In genomic region chr10:127199474-127199873, GRCm38 (mm10) we compare ENCODE assay signal across 23 mouse cellular contexts. TPM values are rescaled to one million over a fixed set of nuclear protein-coding genes. Genes with fewer than 3 reads are reported as not detected.
DNase-seq lines count a peak whose midpoint lies in the region; ATAC-seq and TF ChIP-seq lines count a peak whose summit lies in the region.
"Had no signal": no experiment of that assay in that cellular context is flagged by ENCODE, and none has a peak within 500 bp of the region (broad histone marks: within the 10 kb centered on the region; RNA-seq: fewer than 3 reads in every experiment).

No protein-coding gene starts in this region.

- no peak for ATAC-seq in hindbrain, postnatal 0 days
- no peak for ATAC-seq in hindbrain, embryonic 16.5 days
- no peak for ATAC-seq in liver, embryonic 12.5 days
- ATAC-seq in liver, postnatal 0 days = no peak
- ATAC-seq in stomach, embryonic 16.5 days (ENCODE audit: insufficient read depth, low FRiP score) = no peak
- no peak for ATAC-seq in stomach, postnatal 0 days (ENCODE audit: low FRiP score, low TSS enrichment)
- ATAC-seq: activated CD4-positive, CD25-positive, alpha-beta regulatory T cell, adult 4 months; forebrain, embryonic 14.5 days; Patski had no signal

- H3K27me3 ChIP-seq in hindbrain, postnatal 0 days (ENCODE audit: insufficient read depth, low read length) = no peaks in the 10 kb centered on the region
- H3K27me3 ChIP-seq in hindbrain, embryonic 16.5 days (replicated peaks; ENCODE audit: control insufficient read depth, insufficient read depth, low read length) = no peaks in the 10 kb centered on the region
- no peaks in the 10 kb centered on the region for H3K27me3 ChIP-seq in liver, embryonic 12.5 days (replicated peaks)
- no peaks in the 10 kb centered on the region for H3K27me3 ChIP-seq in liver, postnatal 0 days (ENCODE audit: insufficient read depth, low read length)
- no peaks in the 10 kb centered on the region for H3K27me3 ChIP-seq in stomach, embryonic 16.5 days (ENCODE audit: control insufficient read depth, insufficient read depth, low read length)
- no peaks in the 10 kb centered on the region for H3K27me3 ChIP-seq in stomach, postnatal 0 days (ENCODE audit: control insufficient read depth, insufficient read depth, low read length)
- H3K27me3 ChIP-seq: embryonic facial prominence, embryonic 15.5 days; heart, embryonic 13.5 days; Patski had no signal

- peaks cover 6% of the 10 kb centered on the region for H3K4me1 ChIP-seq in hindbrain, postnatal 0 days (ENCODE audit: insufficient read depth, low read length)
- peaks cover 13% of the 10 kb centered on the region for H3K4me1 ChIP-seq in hindbrain, embryonic 16.5 days (ENCODE audit: control insufficient read depth, insufficient read depth, low read depth, low read length)
- H3K4me1 ChIP-seq in liver, embryonic 12.5 days = peaks cover 74% of the 10 kb centered on the region
- H3K4me1 ChIP-seq in liver, postnatal 0 days (ENCODE audit: insufficient read depth) = peaks cover 27% of the 10 kb centered on the region
- peaks cover 11% of the 10 kb centered on the region; the same call in 1 of the 2 replicates for H3K4me1 ChIP-seq in stomach, embryonic 16.5 days (ENCODE audit: control insufficient read depth, insufficient read depth, low read length)
- H3K4me1 ChIP-seq in stomach, postnatal 0 days (replicated peaks; ENCODE audit: control insufficient read depth, insufficient read depth) = no peaks in the 10 kb centered on the region

- intact Hi-C loops in heart, postnatal 14 days (cut with DNase I) = no loop called here

- peaks cover 13% of the 10 kb centered on the region; the same call in 1 of the 2 replicates for H3K36me3 ChIP-seq in hindbrain, postnatal 0 days (ENCODE audit: insufficient read depth, low read length)
- H3K36me3 ChIP-seq in hindbrain, embryonic 16.5 days (ENCODE audit: control insufficient read depth, insufficient read depth, low read length) = peaks cover 28% of the 10 kb centered on the region
- peaks cover 74% of the 10 kb centered on the region for H3K36me3 ChIP-seq in liver, embryonic 12.5 days
- H3K36me3 ChIP-seq in liver, postnatal 0 days (replicated peaks; ENCODE audit: insufficient read depth, low read length) = peaks cover 51% of the 10 kb centered on the region
- H3K36me3 ChIP-seq in stomach, embryonic 16.5 days (ENCODE audit: control insufficient read depth, insufficient read depth, low read length) = peaks cover 11% of the 10 kb centered on the region
- peaks cover 6% of the 10 kb centered on the region for H3K36me3 ChIP-seq in stomach, postnatal 0 days (ENCODE audit: control insufficient read depth, insufficient read depth, low read length)

- no peak for TF ChIP-seq CTCF in hindbrain, postnatal 0 days (IDR thresholded peaks at IDR 0.05; ENCODE audit: low read depth)
- TF ChIP-seq CTCF in liver, postnatal 0 days (IDR thresholded peaks at IDR 0.05; ENCODE audit: low read depth) = no peak
- TF ChIP-seq CTCF in stomach, postnatal 0 days (IDR thresholded peaks at IDR 0.05; ENCODE audit: low read depth) = no peak

- 81% methylated on average over 11 of the region's 11 CpGs for WGBS in hindbrain, postnatal 0 days
- WGBS in hindbrain, embryonic 16.5 days = 89% methylated on average over 11 of the region's 11 CpGs
- 88% methylated on average over 11 of the region's 11 CpGs for WGBS in liver, embryonic 12.5 days (ENCODE audit: insufficient replicate concordance)
- 90% methylated on average over 11 of the region's 11 CpGs for WGBS in liver, postnatal 0 days (ENCODE audit: insufficient replicate concordance)
- WGBS in stomach, embryonic 16.5 days = 83% methylated on average over 11 of the region's 11 CpGs
- WGBS in stomach, postnatal 0 days = 89% methylated on average over 11 of the region's 11 CpGs

- peak overlapping the region; percentile 43; the same call in 1 of the 2 replicates for H3K27ac ChIP-seq in hindbrain, postnatal 0 days
- H3K27ac ChIP-seq in hindbrain, embryonic 16.5 days (ENCODE audit: low read depth, low read length) = no peak overlapping the region
- peak overlapping the region; percentile 62; the same call in 1 of the 2 replicates for H3K27ac ChIP-seq in liver, embryonic 12.5 days
- no peak overlapping the region for H3K27ac ChIP-seq in liver, postnatal 0 days (ENCODE audit: low read depth)
- H3K27ac ChIP-seq in stomach, embryonic 16.5 days (ENCODE audit: low read length) = no peak overlapping the region
- H3K27ac ChIP-seq in stomach, postnatal 0 days (replicated peaks) = no peak overlapping the region
- H3K27ac ChIP-seq: embryonic facial prominence, embryonic 15.5 days; forebrain, embryonic 10.5 days; heart, embryonic 13.5 days; hindbrain, embryonic 14.5 days had no signal

- H3K9me3 ChIP-seq in hindbrain, postnatal 0 days (ENCODE audit: low read length) = no peaks in the 10 kb centered on the region
- no peaks in the 10 kb centered on the region for H3K9me3 ChIP-seq in hindbrain, embryonic 16.5 days (ENCODE audit: control insufficient read depth, low read length)
- H3K9me3 ChIP-seq in liver, embryonic 12.5 days (replicated peaks) = no peaks in the 10 kb centered on the region
- no peaks in the 10 kb centered on the region for H3K9me3 ChIP-seq in liver, postnatal 0 days (ENCODE audit: low read length)
- H3K9me3 ChIP-seq in stomach, embryonic 16.5 days (replicated peaks; ENCODE audit: control insufficient read depth, low read length) = no peaks in the 10 kb centered on the region
- H3K9me3 ChIP-seq in stomach, postnatal 0 days (ENCODE audit: control insufficient read depth, low read length) = no peaks in the 10 kb centered on the region
- H3K9me3 ChIP-seq: embryonic facial prominence, embryonic 15.5 days; forebrain, embryonic 10.5 days; heart, embryonic 13.5 days had no signal

- DNase-seq in heart, adult 11 months = peak; percentile 93
- no peak for DNase-seq in heart, postnatal 14 days
- DNase-seq in hindbrain, postnatal 0 days (ENCODE audit: low spot score) = no peak
- no peak for DNase-seq in liver, postnatal 0 days
- DNase-seq in stomach, postnatal 0 days (ENCODE audit: low spot score) = no peak
- DNase-seq: adrenal gland, postnatal 14 days; cerebellum, adult 11-12 months; cerebellum, adult 9-10 months; cerebellum, postnatal 25 days; gastrocnemius, adult 2 months; gastrocnemius, postnatal 25 days; heart, postnatal 4 days had no signal

- no peak overlapping the region for H3K9ac ChIP-seq in hindbrain, postnatal 0 days (replicated peaks; ENCODE audit: low read length)
- no peak overlapping the region for H3K9ac ChIP-seq in hindbrain, embryonic 16.5 days (ENCODE audit: low read depth, low read length)
- peak overlapping the region; percentile 42; the same call in 1 of the 2 replicates for H3K9ac ChIP-seq in liver, embryonic 12.5 days
- H3K9ac ChIP-seq in liver, postnatal 0 days (replicated peaks) = no peak overlapping the region
- H3K9ac ChIP-seq in stomach, embryonic 16.5 days (ENCODE audit: low read length) = 0 out of 2 replicates have a peak overlapping the region, but pooled peaks have one; percentile 5
- H3K9ac ChIP-seq in stomach, postnatal 0 days (ENCODE audit: low read length) = no peak overlapping the region
- H3K9ac ChIP-seq: embryonic facial prominence, embryonic 15.5 days; heart, embryonic 13.5 days; hindbrain, embryonic 14.5 days had no signal

- no peak for TF ChIP-seq EP300 in liver, postnatal 0 days (IDR thresholded peaks at IDR 0.05; ENCODE audit: low read depth)
- TF ChIP-seq EP300 in stomach, postnatal 0 days (optimal IDR thresholded peaks at IDR 0.05) = no peak

- H3K4me3 ChIP-seq in hindbrain, postnatal 0 days (ENCODE audit: low read length) = no peak overlapping the region
- no peak overlapping the region for H3K4me3 ChIP-seq in hindbrain, embryonic 16.5 days (ENCODE audit: low read length)
- no peak overlapping the region for H3K4me3 ChIP-seq in liver, embryonic 12.5 days
- H3K4me3 ChIP-seq in liver, postnatal 0 days (ENCODE audit: low read depth, low read length) = no peak overlapping the region
- H3K4me3 ChIP-seq in stomach, embryonic 16.5 days (replicated peaks; ENCODE audit: low read length) = no peak overlapping the region
- H3K4me3 ChIP-seq in stomach, postnatal 0 days (ENCODE audit: low read depth, low read length) = no peak overlapping the region
- H3K4me3 ChIP-seq: embryonic facial prominence, embryonic 15.5 days; erythroblast, embryonic 14.5 days; forebrain, embryonic 10.5 days; gastrocnemius, adult 2 months; heart, embryonic 13.5 days had no signal

- no peak overlapping the region for H3K4me2 ChIP-seq in hindbrain, postnatal 0 days (ENCODE audit: low read depth, low read length)
- H3K4me2 ChIP-seq in hindbrain, embryonic 16.5 days (ENCODE audit: low read length) = no peak overlapping the region
- no peak overlapping the region for H3K4me2 ChIP-seq in liver, embryonic 12.5 days
- no peak overlapping the region for H3K4me2 ChIP-seq in liver, postnatal 0 days (ENCODE audit: low read depth, low read length)
- H3K4me2 ChIP-seq in stomach, embryonic 16.5 days (ENCODE audit: low read depth, low read length) = no peak overlapping the region
- H3K4me2 ChIP-seq in stomach, postnatal 0 days (replicated peaks; ENCODE audit: low read depth) = no peak overlapping the region
- H3K4me2 ChIP-seq: embryonic facial prominence, embryonic 15.5 days; heart, embryonic 13.5 days; hindbrain, embryonic 14.5 days had no signal

RNA-seq across cellular contexts. Expression of gene Dtx3, which starts 3.9 kb away (rescaled TPM):
- total RNA-seq in heart, postnatal 14 days (2021) = 10 to 100 TPM; 36.1 to 43.4 TPM
- total RNA-seq in hindbrain, postnatal 0 days (2014; rRNA removed) = 233 and 240 TPM in 2 replicates
- 170 and 185 TPM in 2 replicates for polyA plus RNA-seq in hindbrain, postnatal 0 days (2015; fragmentation: Nextera tagmentation; extraction: Ambion mirVana)
- polyA plus RNA-seq in hindbrain, embryonic 16.5 days (2015; fragmentation: Nextera tagmentation; extraction: Ambion mirVana) = 213 and 233 TPM in 2 replicates
- 33.2 and 36.9 TPM in 2 replicates for polyA plus RNA-seq in liver, embryonic 12.5 days (2016; fragmentation: Nextera tagmentation; extraction: Ambion mirVana)
- 8.8 and 8.9 TPM in 2 replicates for polyA plus RNA-seq in liver, postnatal 0 days (2015; fragmentation: Nextera tagmentation; extraction: Ambion mirVana)
- polyA plus RNA-seq in stomach, embryonic 16.5 days (2015; fragmentation: Nextera tagmentation; extraction: Ambion mirVana) = 68.6 and 79.4 TPM in 2 replicates
- polyA plus RNA-seq in stomach, postnatal 0 days (2015; fragmentation: Nextera tagmentation; extraction: Ambion mirVana) = 27.8 and 32.9 TPM in 2 replicates

RNA-seq across cellular contexts. Expression of gene Arhgef25, which starts 9.6 kb away (rescaled TPM):
- 10 to 100 TPM; 17.0 to 17.9 TPM for total RNA-seq in heart, postnatal 14 days (2021)
- total RNA-seq in hindbrain, postnatal 0 days (2014; rRNA removed) = 61.0 and 65.4 TPM in 2 replicates
- 20.3 and 21.6 TPM in 2 replicates for polyA plus RNA-seq in hindbrain, postnatal 0 days (2015; fragmentation: Nextera tagmentation; extraction: Ambion mirVana)
- polyA plus RNA-seq in hindbrain, embryonic 16.5 days (2015; fragmentation: Nextera tagmentation; extraction: Ambion mirVana) = 29.0 and 29.1 TPM in 2 replicates
- 14.3 and 17.4 TPM in 2 replicates for polyA plus RNA-seq in liver, embryonic 12.5 days (2016; fragmentation: Nextera tagmentation; extraction: Ambion mirVana)
- 1.9 and 2.6 TPM in 2 replicates for polyA plus RNA-seq in liver, postnatal 0 days (2015; fragmentation: Nextera tagmentation; extraction: Ambion mirVana)
- 71.3 and 77.0 TPM in 2 replicates for polyA plus RNA-seq in stomach, embryonic 16.5 days (2015; fragmentation: Nextera tagmentation; extraction: Ambion mirVana)
- 25.3 and 29.7 TPM in 2 replicates for polyA plus RNA-seq in stomach, postnatal 0 days (2015; fragmentation: Nextera tagmentation; extraction: Ambion mirVana)
- polyA plus RNA-seq: activated CD4-positive, CD25-positive, alpha-beta regulatory T cell, adult 4 months had no signal

RNA-seq across cellular contexts. Expression of gene Pip4k2c, which starts 11.9 kb away (rescaled TPM):
- total RNA-seq in heart, postnatal 14 days (2021) = 10 to 100 TPM; 22.8 to 23.1 TPM
- 18.3 and 22.8 TPM in 2 replicates for total RNA-seq in hindbrain, postnatal 0 days (2014; rRNA removed)
- polyA plus RNA-seq in hindbrain, postnatal 0 days (2015; fragmentation: Nextera tagmentation; extraction: Ambion mirVana) = 19.9 and 20.2 TPM in 2 replicates
- 20.5 and 20.7 TPM in 2 replicates for polyA plus RNA-seq in hindbrain, embryonic 16.5 days (2015; fragmentation: Nextera tagmentation; extraction: Ambion mirVana)
- 44.7 and 50.0 TPM in 2 replicates for polyA plus RNA-seq in liver, embryonic 12.5 days (2016; fragmentation: Nextera tagmentation; extraction: Ambion mirVana)
- 14.7 and 17.7 TPM in 2 replicates for polyA plus RNA-seq in liver, postnatal 0 days (2015; fragmentation: Nextera tagmentation; extraction: Ambion mirVana)
- polyA plus RNA-seq in stomach, embryonic 16.5 days (2015; fragmentation: Nextera tagmentation; extraction: Ambion mirVana) = 33.5 and 34.4 TPM in 2 replicates
- polyA plus RNA-seq in stomach, postnatal 0 days (2015; fragmentation: Nextera tagmentation; extraction: Ambion mirVana) = 23.2 and 26.0 TPM in 2 replicates

RNA-seq across cellular contexts. Expression of gene Slc26a10, which starts 19.0 kb away (rescaled TPM):
- 10 to 100 TPM; 45.5 to 66.9 TPM for total RNA-seq in heart, postnatal 14 days (2021)
- 0.31 TPM in 1 of 2 replicates, not detected in the other for total RNA-seq in hindbrain, postnatal 0 days (2014; rRNA removed)
- polyA plus RNA-seq in hindbrain, postnatal 0 days (2015; fragmentation: Nextera tagmentation; extraction: Ambion mirVana) = 0.79 and 1.1 TPM in 2 replicates
- polyA plus RNA-seq in hindbrain, embryonic 16.5 days (2015; fragmentation: Nextera tagmentation; extraction: Ambion mirVana) = 1.4 and 1.5 TPM in 2 replicates
- 3.0 and 3.6 TPM in 2 replicates for polyA plus RNA-seq in liver, embryonic 12.5 days (2016; fragmentation: Nextera tagmentation; extraction: Ambion mirVana)
- polyA plus RNA-seq in liver, postnatal 0 days (2015; fragmentation: Nextera tagmentation; extraction: Ambion mirVana) = 2.0 TPM in 2 replicates
- polyA plus RNA-seq in stomach, embryonic 16.5 days (2015; fragmentation: Nextera tagmentation; extraction: Ambion mirVana) = 1.2 and 1.4 TPM in 2 replicates
- polyA plus RNA-seq in stomach, postnatal 0 days (2015; fragmentation: Nextera tagmentation; extraction: Ambion mirVana) = 0.70 and 0.76 TPM in 2 replicates
- polyA plus RNA-seq: erythroblast, embryonic 14.5 days had no signal

RNA-seq across cellular contexts. Expression of gene B4galnt1, which starts 34.4 kb away (rescaled TPM):
- total RNA-seq in heart, postnatal 14 days (2021) = 1 to 10 TPM; 2.9 to 3.8 TPM
- 111 and 112 TPM in 2 replicates for total RNA-seq in hindbrain, postnatal 0 days (2014; rRNA removed)
- 56.7 and 65.3 TPM in 2 replicates for polyA plus RNA-seq in hindbrain, postnatal 0 days (2015; fragmentation: Nextera tagmentation; extraction: Ambion mirVana)
- 59.0 and 74.1 TPM in 2 replicates for polyA plus RNA-seq in hindbrain, embryonic 16.5 days (2015; fragmentation: Nextera tagmentation; extraction: Ambion mirVana)
- polyA plus RNA-seq in liver, embryonic 12.5 days (2016; fragmentation: Nextera tagmentation; extraction: Ambion mirVana) = 12.6 TPM in 2 replicates
- polyA plus RNA-seq in liver, postnatal 0 days (2015; fragmentation: Nextera tagmentation; extraction: Ambion mirVana) = 27.2 and 32.2 TPM in 2 replicates
- polyA plus RNA-seq in stomach, embryonic 16.5 days (2015; fragmentation: Nextera tagmentation; extraction: Ambion mirVana) = 29.3 and 34.3 TPM in 2 replicates
- polyA plus RNA-seq in stomach, postnatal 0 days (2015; fragmentation: Nextera tagmentation; extraction: Ambion mirVana) = 45.9 and 65.4 TPM in 2 replicates

Comparison
In these comparisons a context has a peak if more than half of its experiments do, and no peak if none do; other contexts are left out.
1. H3K27ac ChIP-seq: peak in hindbrain, postnatal 0 days (single experiment) and liver, embryonic 12.5 days (single experiment); none in hindbrain, embryonic 16.5 days (single experiment), liver, postnatal 0 days (single experiment), stomach, embryonic 16.5 days (single experiment) and stomach, postnatal 0 days (single experiment).
2. H3K9ac ChIP-seq: peak in liver, embryonic 12.5 days (single experiment) and stomach, embryonic 16.5 days (single experiment); none in hindbrain, postnatal 0 days (single experiment), hindbrain, embryonic 16.5 days (single experiment), liver, postnatal 0 days (single experiment) and stomach, postnatal 0 days (single experiment).